Mouse (Mus musculus) ZHBTc4 (cell line): ENCODE measurements around the gene Rock2.
A peak's percentile ranks its signal among the peaks of the same experiment; 100 is the strongest.

Experiments
- DNase-seq: peaks from one replicate; pipeline ENCODE4 v3.0.0-alpha.2; 2011; ENCODE audit warnings: low read depth, low spot score

Rock2 gene

GRCm38 (mm10) chr12:16898790-16899189 is 4.1 kb downstream of the Rock2 start:
- DNase-seq, result no peak

- peak; percentile 48 for DNase-seq
These were observed 6.0 kb downstream of the Rock2 start for GRCm38 (mm10) chr12:16900625-16901222.

GRCm38 (mm10) chr12:16903949-16904635 is 9.4 kb downstream of the Rock2 start:
- no peak for DNase-seq

- DNase-seq, result no peak
These were observed 12.7 kb downstream of the Rock2 start for GRCm38 (mm10) chr12:16907282-16907846.

GRCm38 (mm10) chr12:16907953-16908648 is 13.4 kb downstream of the Rock2 start:
- peak; percentile 48 for DNase-seq

- no peak for DNase-seq
These were observed 16.8 kb downstream of the Rock2 start for GRCm38 (mm10) chr12:16911524-16911923.

GRCm38 (mm10) chr12:16912600-16912999 is 17.9 kb downstream of the Rock2 start:
- no peak for DNase-seq

- no peak for DNase-seq
These were observed 25.6 kb downstream of the Rock2 start for GRCm38 (mm10) chr12:16920186-16920860.

GRCm38 (mm10) chr12:16927889-16928288 is 33.2 kb downstream of the Rock2 start:
- DNase-seq, result no peak

- no peak for DNase-seq
These were observed 39.7 kb downstream of the Rock2 start for GRCm38 (mm10) chr12:16934423-16934822.

- no peak for DNase-seq
These were observed 47.3 kb downstream of the Rock2 start for GRCm38 (mm10) chr12:16941976-16942375.

- no peak for DNase-seq
These were observed 53.5 kb downstream of the Rock2 start for GRCm38 (mm10) chr12:16948239-16948638.

GRCm38 (mm10) chr12:16958851-16959250 is 64.2 kb downstream of the Rock2 start:
- DNase-seq, result peak; percentile 74

GRCm38 (mm10) chr12:16963354-16963753 is 68.7 kb downstream of the Rock2 start:
- DNase-seq, result no peak

GRCm38 (mm10) chr12:16966811-16967210 is 72.1 kb downstream of the Rock2 start:
- DNase-seq, result no peak

- DNase-seq, result no peak
These were observed 82.4 kb downstream of the Rock2 start for GRCm38 (mm10) chr12:16977120-16977519.

- DNase-seq, result no peak
These were observed 91.1 kb downstream of the Rock2 start for GRCm38 (mm10) chr12:16985778-16986177.

GRCm38 (mm10) chr12:16991376-16991775 is 96.7 kb downstream of the Rock2 start:
- DNase-seq, result no peak

GRCm38 (mm10) chr12:16992355-16992754 is 97.7 kb downstream of the Rock2 start:
- DNase-seq, result no peak

- no peak for DNase-seq
These were observed 99.6 kb downstream of the Rock2 start for GRCm38 (mm10) chr12:16994291-16994690.

GRCm38 (mm10) chr12:16996281-16996680 is 101.6 kb downstream of the Rock2 start:
- no peak for DNase-seq
